Mouse (Mus musculus) erythroblast, embryonic 14.5 days (primary cell): ENCODE results near the gene Susd1.

ENCODE experiments used
- GATA1 ChIP-seq: IDR thresholded peaks from 2 replicates; pipeline ENCODE4 v1.6.1; 2012; ENCODE audit warnings: low read length, inconsistent platforms, mixed read lengths
- TAL1 ChIP-seq: IDR thresholded peaks from 3 replicates; pipeline ENCODE4 v1.6.1; 2012; ENCODE audit warnings: low read length, inconsistent platforms, mixed read lengths

DNA sequence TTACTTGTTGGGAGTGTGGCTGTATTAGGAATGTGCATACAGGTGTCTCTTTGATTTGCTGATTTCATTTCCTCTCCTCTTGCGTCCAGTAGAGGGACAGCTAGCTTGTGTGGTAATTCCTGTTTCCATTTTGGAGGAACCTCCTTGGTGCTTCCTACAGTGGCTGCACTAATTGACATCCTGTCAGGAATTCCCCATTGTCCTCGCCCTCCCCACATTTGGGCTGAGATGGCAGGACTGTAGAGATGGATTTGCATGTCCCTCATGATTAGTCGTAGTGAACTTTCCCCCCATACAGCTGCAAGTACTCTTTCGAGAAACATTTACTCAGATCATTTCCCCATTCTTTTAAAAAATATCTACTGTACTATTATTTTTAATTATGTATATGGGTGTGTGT lies 30.7 kb downstream of the Susd1 start:
- TF ChIP-seq GATA1 = no peak
- no peak for TF ChIP-seq TAL1
